Mouse (Mus musculus) CH12.LX (cell line): Measurements from ENCODE around the gene Klhl31.
A peak's percentile ranks its signal among the peaks of the same experiment; 100 is the strongest.

Source experiments
- CTCF ChIP-seq, 2 experiments: IDR thresholded peaks in 1 of 2; conservative IDR thresholded peaks in 1 of 2; 2 replicates each; pipeline ENCODE4 v1.5.1; 2011 to 2012; ENCODE audit warnings: low read depth in 2 of 2, low read length in 2 of 2, improper control_type of control experiment in 1 of 2, inconsistent platforms in 1 of 2, mild to moderate bottlenecking in 1 of 2, moderate library complexity in 1 of 2
- HCFC1 ChIP-seq: IDR thresholded peaks from 2 replicates; pipeline ENCODE4 v1.6.1; 2012; ENCODE audit warnings: low read depth, mild to moderate bottlenecking, inconsistent platforms, low read length, improper control_type of control experiment
- IRF4 ChIP-seq: IDR thresholded peaks from 2 replicates; pipeline ENCODE4 v1.6.1; 2014; ENCODE audit warnings: low read depth, mild to moderate bottlenecking, inconsistent platforms, low read length, improper control_type of control experiment
- MAX ChIP-seq: IDR thresholded peaks from 2 replicates; pipeline ENCODE4 v1.6.1; 2011; ENCODE audit warnings: low read length, improper control_type of control experiment
- NELFE ChIP-seq: IDR thresholded peaks from 2 replicates; pipeline ENCODE4 v1.6.1; 2011; ENCODE audit warnings: low read depth, low read length, improper control_type of control experiment
- POLR2A ChIP-seq: IDR thresholded peaks from 2 replicates; pipeline ENCODE4 v1.6.1; 2011; ENCODE audit warnings: low read depth, mild to moderate bottlenecking, improper control_type of control experiment, low read length
- RAD21 ChIP-seq: IDR thresholded peaks from 2 replicates; pipeline ENCODE4 v1.6.1; 2011; ENCODE audit warnings: low read depth, mild to moderate bottlenecking, low read length, improper control_type of control experiment, moderate library complexity
- TBP ChIP-seq: conservative IDR thresholded peaks from 2 replicates; pipeline ENCODE4 v1.6.1; 2011; ENCODE audit warnings: low read depth, low read length, improper control_type of control experiment

DNA sequence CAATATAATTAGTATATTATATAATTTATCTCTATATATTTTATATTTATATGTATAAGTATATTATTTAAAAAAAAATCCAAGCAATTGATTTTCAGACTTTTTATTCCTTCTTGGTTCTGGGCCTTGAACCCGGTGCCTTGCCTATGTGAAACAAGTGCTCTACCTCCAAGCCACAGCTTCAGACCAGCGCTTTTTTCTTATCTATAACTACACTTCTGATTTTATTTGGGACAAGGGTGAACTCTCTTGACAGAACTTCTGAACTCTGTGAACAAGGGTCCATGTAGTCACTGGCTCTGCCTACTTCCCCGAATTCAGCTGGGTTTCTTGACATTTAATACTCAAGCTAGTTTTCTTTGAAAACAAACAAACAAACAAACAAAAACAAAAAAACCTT is 17.6 kb downstream of the Klhl31 start:
- TF ChIP-seq NELFE (no peak), CTCF (conservative IDR thresholded peaks at IDR 0.05 in 1 of 2, IDR thresholded peaks at IDR 0.05 in 1 of 2; ENCODE audit: low read depth in 2 of 2, low read length in 2 of 2) (no peak), POLR2A (no peak), RAD21 (no peak), HCFC1 (no peak), MAX (no peak), IRF4 (no peak), TBP (0 out of 2 replicates have a peak, but pooled peaks have one; percentile 28)
